Mouse (Mus musculus): ENCODE results near the gene Iqcd.

- TF ChIP-seq POLR2A (IDR thresholded peaks at IDR 0.05; ENCODE audit: borderline replicate concordance, low read depth, low read length) (no peak), CTCF (IDR thresholded peaks at IDR 0.05; ENCODE audit: low read depth, low read length) (no peak)
Observed at GRCm38 (mm10) chr5:120618778-120619177, 30.0 kb downstream of the Iqcd start.
